In genomic region chr3:127071471-127071870, GRCm38 (mm10) we compare ENCODE assay signal across 8 mouse cellular contexts.
DNase-seq lines count a peak whose midpoint lies in the region; ATAC-seq lines count a peak whose summit lies in the region.

No protein-coding gene starts in this region.

- peak; percentile 4 for DNase-seq in adrenal gland, postnatal 25 days
- no peak for DNase-seq in adrenal gland, postnatal 4 days (ENCODE audit: low spot score in 2 of 2)
- peak; percentile 45 for DNase-seq in urinary bladder, postnatal 14 days (ENCODE audit: low spot score)
- no peak for DNase-seq in urinary bladder, postnatal 25 days (ENCODE audit: low spot score)
- DNase-seq in layer of hippocampus, postnatal 10 days (ENCODE audit: low spot score in 2 of 2), result peak; percentile 40 to 55
- no peak for DNase-seq in spleen, postnatal 4 days (ENCODE audit: low spot score in 2 of 2)

- ATAC-seq in monocyte, adult 5-6 weeks (replicated peaks; ENCODE audit: insufficient number of reproducible peaks, low FRiP score, low TSS enrichment, poor library complexity, severe bottlenecking), result no peak
- ATAC-seq in CD4-positive, CD25-positive, alpha-beta regulatory T cell, adult 4 months, result no peak

Comparison
In these comparisons a context has a peak if more than half of its experiments do, and no peak if none do; other contexts are left out.
1. DNase-seq: peak in adrenal gland, postnatal 25 days (single experiment), urinary bladder, postnatal 14 days (single experiment) and layer of hippocampus, postnatal 10 days (2 of 2); none in adrenal gland, postnatal 4 days (0 of 2), urinary bladder, postnatal 25 days (single experiment) and spleen, postnatal 4 days (0 of 2).